Mouse (Mus musculus) hematopoietic stem cell, adult 5-6 weeks (primary cell): Measurements from ENCODE around the gene Myd88. TPM values are rescaled to one million over a fixed set of nuclear protein-coding genes. Genes with fewer than 3 reads are reported as not detected.
"Not testable (repeated sequence)": the region's sequence is repeated elsewhere in the genome, so short reads cannot be mapped to it uniquely, and the experiment has no call there.

ENCODE experiments used
- ATAC-seq, 2 experiments: fragments of 125-278 bp in 1 of 2; replicated peaks in 1 of 2; 2 replicates each; pipeline ENCODE4 v1.8.0; 2016 to 2017; ENCODE audit warnings: inconsistent platforms in 2 of 2, mild to moderate bottlenecking in 2 of 2, moderate number of reproducible peaks in 2 of 2, low read depth in 1 of 2, moderate TSS enrichment in 1 of 2; ENCODE audit not compliant: low FRiP score in 2 of 2, poor library complexity in 2 of 2, severe bottlenecking in 2 of 2, insufficient read depth in 1 of 2, low TSS enrichment in 1 of 2
- total RNA-seq: library from RNA; stranded (forward); fragments of 172-1452, 232-1000 nt; gene quantifications from 2 replicates; pipeline ENCODE4 v1.2.3, GENCODE M21; 2017

Gene Myd88
- total RNA-seq, result 26.9 and 29.1 TPM in 2 replicates

DNA sequence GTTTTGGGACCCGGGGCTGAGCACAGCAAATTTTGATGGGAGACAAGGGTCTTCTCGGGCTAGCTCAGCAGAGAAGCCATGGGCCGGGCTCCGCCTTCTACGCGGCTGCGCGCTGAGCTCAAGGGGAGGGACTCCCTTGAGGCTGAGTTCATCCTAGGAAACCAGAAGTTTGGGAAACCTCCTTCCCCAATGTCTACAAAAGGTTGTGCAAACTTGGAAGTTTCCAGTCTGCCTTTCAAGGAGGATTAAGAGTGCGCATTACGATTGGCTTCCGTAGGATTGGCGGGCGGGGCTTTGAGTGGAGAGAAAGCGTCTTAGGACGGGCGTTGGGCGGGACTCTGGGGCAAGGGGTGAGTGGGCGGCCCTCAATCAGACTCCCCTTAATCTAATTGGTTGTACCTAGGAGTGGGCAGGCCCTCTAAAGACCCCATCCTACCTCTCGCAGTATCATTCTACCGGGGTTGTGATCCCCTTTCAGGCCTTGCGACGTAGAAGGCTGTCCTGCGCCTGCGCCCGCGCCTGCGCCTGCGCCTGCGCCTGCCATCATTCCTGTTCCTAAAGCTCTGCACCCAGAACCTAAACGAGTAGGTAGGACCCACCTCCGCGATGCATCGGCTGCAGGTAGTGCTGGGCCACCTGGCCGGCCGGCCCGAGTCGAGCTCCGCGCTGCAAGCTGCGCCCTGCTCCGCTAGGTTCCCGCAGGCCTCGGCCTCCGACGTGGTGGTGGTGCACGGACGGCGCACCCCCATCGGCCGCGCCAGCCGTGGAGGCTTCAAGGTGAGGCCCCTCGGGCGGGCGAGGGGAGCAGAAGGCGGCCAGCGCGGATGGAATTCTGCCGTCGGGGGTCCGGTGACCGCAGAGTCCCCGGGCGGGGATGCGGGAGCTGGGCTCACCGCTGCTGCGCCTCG, at the start of gene Myd88:
Myd88 (minus strand) TSS at position 503 of the 908 bp plus-strand sequence.
- peak; percentile 95 for ATAC-seq

DNA sequence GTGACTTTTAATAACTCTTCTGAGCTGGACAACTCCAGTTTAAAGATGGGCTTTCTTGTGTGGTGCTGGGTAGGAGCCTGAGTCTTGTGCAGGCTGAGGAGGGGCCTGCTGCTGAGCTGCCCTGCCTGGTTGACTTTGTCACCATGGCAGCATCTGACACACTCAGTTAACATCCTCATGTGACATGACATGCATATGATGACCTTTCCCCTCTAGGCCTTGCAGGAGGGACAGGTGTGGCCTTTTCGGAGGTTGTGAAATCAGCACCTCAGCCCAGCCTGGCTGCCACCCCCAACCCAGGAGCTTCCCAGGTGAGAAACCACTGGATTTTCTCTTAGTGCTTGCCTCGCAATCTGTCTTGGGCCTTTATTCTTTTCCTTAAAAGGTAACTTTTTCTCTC, 49.0 kb upstream of the Myd88 start:
- ATAC-seq, result no peak

DNA sequence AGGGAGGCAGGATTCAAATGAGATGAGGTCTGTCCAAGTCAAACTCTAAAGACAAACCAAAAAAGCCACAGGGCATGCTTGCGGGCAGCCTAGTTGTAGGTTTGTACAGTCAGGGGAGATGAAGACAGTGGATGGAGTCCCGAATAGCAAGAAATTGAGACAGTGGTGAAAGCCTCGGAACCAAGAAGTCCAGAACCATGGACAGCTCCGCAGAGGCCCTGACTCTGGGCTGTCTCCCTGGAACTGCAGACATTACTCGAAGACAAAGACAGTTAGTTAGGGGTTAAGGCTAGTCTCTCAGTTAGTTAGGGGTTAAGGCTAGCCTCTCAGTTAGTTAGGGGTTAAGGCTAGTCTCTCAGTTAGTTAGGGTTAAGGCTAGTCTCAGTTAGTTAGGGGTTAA, 47.7 kb upstream of the Myd88 start:
- no peak for ATAC-seq

DNA sequence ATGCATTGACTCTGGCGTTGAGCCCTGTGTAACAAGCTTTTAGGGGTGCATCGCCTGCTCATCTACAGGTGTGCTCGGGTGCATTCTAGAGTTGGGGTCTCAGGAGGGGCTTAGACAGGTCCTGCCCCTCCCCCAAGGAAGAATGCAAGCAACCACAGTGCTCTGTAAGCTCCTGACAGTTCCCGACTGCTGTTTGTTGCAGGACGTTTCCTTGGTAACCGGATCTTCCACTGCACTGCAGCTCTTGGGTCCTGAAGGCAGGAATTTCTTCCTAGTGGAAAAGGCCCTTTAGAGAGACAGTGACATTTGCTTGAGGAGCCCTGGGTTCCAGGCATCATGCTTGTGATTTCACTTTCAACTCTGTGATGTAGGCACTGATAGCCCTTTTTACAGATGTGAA, 41.4 kb upstream of the Myd88 start:
- ATAC-seq, result no peak

DNA sequence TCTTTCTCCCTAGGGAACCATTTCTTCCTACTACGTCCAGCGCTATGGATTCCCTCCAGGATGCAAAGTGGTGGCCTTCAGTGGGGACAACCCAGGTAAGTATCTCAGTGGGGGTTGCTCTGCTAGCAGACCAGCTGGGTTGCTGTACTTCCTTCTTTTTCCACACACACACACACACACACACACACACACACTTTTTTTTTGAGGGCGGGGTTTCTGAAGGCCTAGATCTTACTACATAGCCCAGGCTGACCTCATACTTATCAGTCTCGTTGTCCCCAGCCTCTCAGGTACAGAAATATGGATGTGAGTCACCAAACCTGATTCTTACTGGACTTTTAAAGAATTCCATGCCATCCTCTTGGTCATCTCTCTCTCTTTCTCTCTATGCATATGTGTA, 37.0 kb upstream of the Myd88 start:
- ATAC-seq, result no peak; a peak in 1 of 4 replicates

DNA sequence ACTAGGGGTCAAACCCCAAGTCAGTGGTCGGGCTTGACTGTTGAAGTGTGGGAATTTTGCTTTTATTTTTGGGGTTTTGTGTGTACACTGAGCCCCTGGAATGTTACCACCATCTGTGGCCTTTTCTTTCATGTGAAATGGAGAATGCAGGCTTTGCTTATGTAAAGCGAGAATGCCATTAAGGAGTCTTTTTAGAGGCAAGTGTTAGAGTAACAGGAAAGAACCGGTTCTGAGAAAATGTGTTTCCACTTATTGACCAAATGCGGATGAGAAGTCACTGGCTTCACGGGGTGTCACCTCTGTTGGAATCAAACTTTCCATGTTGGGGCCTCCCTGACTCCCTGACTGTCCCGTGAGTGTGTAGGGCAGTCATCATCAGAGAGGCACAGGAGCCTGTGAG, 34.3 kb upstream of the Myd88 start:
- ATAC-seq, result no peak

DNA sequence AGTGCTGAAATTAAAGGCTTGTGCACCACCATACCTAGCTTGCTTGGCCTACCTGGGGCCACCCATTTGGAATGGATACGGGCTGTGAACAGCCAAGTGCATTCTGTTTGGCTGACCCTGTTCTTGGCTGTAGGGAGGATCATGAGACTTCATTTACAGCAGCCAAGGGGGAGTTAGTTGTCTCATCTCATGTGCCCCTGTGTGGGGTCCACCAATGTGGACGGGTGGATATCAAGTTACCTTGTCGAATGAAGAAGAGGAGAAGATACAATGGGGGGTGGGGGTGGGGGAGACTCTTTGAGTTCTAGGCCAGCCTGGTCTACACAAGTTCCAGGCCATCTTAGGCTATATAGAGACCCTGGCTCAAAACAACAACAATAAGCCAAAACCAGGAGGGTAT, 33.8 kb upstream of the Myd88 start:
- ATAC-seq, result no peak

DNA sequence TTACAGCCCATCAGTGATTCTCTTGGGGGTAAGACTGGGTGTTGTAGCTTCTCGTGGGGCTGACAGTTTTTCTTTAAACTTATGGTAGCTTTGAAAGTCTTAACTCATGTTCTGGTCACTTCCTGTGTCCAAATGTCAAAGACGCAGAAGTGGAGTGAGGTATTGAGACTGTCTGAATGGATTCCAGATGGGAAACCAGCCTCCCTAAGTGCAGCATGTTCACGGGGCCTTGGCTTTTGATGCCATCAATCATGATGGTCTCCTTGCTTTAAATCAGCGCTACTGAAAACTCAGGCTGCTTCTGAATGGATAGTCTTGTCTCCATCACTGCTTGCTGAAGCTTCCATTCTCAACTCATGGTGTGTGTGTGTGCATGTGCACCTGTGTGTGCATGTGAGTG, 30.0 kb upstream of the Myd88 start:
- ATAC-seq, result no peak

DNA sequence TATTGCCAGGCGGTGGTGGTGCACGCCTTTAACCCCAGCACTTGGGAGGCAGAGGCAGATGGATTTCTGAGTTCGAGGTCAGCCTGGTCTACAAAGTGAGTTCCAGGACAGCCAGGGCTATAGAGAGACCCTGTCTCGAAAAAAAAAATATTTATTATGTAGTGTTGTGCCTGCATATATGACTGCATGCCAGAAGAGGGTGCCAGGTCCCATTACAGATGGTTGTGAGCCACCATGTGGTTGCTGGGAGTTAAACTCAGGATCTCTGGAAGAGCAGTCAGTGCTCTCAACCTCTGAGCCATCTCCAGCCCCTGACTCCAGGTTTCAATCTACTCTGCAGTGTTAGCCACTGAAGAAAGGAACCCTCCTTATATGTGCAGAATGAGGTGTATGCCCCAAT, 29.6 kb upstream of the Myd88 start:
- not testable (repeated sequence) for ATAC-seq

DNA sequence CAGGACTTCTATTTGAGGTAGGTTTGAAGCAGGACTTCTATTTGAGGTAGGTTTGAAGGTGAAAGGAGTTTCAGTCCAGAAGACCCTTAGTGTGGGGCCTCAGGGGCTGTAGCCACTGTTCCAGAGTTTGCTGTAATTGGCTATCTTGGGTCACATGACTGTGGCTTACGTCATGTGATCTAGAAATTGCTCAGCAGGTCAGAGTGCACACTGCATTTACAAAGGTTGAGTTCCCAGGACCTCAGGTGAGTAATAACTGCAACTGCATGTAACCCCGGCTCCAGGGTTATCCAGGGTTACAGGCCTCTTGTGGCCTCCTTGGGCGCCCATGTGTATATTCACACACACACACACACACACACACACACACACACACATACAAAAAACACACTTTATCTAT, 27.2 kb upstream of the Myd88 start:
- no peak for ATAC-seq

DNA sequence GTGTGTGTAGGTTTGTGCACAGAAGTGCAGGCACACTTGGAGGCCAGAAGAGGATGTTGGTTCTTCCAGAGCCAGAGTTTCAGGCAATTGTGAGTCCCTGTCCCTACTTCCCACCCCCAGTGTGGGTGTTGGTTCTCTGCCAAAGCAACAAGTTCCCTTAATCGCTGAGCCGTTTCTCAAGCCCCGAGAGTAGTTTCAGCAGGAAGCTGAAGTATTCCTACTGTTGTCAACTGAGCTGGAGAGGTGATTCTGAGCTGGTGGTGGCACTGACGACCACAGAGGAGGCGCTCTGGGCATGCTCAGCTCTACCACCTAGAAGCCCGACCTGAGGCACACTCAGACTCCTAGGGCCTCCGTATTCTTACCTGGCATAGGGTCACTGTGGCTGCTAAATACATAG, 24.1 kb upstream of the Myd88 start, which contains the start of gene Slc22a14:
Slc22a14 (minus strand) TSS at position 270 of the 400 bp plus-strand sequence.
- ATAC-seq, result peak; percentile 39 to 57; a peak in 2 of 4 replicates

DNA sequence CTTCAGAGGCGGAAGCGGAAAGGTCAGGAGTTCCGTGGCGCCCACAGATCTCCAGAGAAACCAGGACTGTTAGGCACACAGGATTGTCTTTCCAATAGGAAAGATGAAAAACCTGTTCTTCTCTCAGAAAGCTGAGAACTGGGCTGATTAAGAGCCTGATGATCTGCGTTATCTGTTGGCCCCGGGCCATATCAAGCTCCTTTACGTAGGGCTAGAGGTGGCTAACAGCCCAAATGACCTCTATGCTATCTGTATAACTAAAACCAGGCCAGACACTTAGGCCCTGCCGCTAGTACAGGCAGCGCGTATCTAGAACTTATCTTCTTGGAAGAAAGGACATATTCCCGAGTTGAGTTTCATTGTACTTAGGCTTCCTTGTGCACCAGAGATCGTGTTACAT, 22.0 kb upstream of the Myd88 start:
- no peak for ATAC-seq

DNA sequence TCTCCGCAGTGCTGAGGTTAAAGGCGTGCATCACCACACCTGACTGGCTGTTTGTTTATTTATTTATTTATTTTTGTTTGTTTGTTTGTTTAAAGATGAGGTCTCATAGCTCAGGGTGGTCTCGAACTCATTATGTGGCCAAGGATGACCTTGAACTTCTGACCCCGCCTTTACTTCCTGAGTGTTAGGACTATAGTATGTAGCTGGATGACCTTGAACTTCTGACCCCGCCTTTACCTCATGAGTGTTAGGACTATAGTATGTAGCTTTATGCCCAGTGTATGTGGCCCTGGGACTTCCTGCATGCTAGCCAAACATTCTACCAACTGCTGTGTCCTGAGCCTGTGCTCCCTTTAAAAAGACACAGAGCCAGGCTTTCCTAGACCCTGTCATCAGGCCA, 20.2 kb upstream of the Myd88 start:
- ATAC-seq, result no peak

DNA sequence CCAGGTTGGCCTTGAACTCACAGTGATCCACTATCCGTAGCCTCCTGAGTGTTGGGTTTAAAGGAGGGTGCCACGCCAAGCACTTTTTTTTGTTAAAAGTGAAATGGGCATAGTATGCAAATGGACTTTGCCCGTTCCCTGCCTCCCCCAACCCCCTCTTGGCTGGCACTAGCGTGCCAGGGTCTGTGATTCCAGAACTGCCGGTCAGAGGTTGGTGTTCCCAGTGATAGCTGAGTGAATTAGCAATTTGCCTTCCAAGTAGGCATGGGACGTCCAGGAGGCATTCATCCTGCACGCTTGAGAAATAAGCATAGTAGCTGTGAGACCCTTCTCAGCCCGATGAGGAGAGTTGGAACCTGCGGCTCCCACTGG, 16.8 kb upstream of the Myd88 start:
- ATAC-seq, result no peak

DNA sequence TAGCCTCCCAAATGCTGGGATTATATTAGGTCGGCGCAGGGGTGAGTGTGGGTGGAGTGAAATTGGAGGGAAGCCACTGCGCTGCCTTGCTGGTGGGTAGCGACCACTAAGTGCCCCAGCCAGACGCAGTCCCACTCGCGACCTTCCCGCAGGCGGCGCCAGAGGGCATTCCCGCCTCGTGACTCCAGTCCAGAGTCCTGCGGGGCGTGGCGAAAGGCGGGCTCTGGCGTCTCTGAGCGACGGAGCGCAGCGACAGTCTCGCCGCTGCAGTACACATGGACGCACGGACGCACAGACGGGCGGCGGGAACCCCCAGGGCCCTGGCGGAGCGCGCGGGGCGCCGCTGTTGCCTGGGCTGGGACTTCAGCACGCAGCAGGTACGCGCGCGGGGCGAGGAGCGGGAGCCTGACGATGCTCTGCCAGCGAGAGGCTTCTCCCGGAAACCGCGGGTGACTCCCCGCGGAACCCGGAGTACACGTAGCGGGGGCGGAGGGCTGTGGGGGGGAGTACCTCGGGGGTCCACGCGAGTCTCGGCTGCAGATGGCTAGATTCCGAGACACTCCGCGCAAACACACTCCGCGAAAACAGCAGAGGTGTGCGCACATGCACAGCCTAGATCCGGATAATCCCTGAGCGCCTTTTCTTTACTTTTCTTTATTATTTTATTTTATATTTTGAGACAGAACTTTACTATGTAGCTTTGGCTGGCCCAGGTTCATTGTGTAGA, 16.3 kb upstream of the Myd88 start, which contains the start of gene Xylb:
Xylb (plus strand) TSS at position 51 of the 727 bp plus-strand sequence.
- peak; percentile 91 to 96 for ATAC-seq

DNA sequence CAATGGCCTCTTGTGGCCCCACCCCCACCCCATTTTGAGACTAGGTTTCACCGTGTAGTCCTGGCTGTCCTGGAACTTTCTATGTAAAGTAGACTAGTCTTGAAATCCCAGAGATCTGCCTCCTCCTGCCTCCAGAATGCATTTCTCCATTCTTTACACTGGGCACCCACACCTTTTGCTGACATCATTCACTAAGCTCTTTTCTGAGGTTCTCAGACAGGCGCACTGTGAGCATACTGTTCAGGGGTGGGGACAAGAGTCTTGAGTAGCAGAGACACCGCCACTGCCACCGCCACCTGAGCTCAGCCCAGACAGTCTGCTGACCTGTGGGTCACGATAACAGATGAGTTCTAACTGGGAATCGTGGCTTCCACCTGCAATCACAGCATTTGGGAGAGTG, 14.7 kb upstream of the Myd88 start:
- no peak for ATAC-seq

DNA sequence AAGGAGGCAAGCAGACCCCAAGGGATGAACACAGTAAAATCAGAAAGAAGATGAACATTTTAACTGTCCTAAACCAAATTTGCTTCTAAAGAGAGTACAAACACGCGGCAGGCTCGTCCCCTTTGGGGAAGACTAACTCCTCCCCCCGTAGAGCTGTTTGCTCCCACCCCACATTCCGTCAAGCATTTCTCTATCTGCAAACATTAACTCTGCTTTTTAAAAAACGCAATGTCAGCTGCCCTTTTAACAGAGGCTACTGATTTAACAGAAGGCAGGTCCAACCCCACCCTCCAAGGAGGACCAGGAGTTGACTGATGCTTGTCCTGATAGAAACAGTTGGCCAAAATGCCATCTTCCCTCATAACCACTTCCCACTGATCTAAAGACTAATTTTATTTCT, 12.7 kb upstream of the Myd88 start:
- no peak for ATAC-seq

DNA sequence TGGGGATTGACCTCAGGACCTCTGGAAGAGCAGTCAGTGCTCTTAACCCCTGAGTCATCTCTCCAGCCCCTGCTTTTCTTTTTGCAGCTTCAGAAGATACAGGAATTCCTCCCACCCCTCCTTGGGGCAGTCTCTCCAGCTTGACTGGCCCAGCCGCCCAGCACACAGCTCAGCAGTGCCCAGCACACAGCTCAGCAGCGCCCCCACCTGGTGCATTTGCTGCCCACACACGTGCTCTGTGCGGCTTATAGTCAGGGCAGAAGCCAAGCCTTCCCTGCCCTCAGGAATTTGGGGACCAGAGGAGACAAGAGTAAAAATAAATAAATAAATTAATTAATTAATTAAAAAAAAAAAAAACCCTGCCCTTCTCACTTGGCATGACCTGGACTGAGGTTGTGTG, 10.8 kb upstream of the Myd88 start:
- peak; percentile 75 to 86; a peak in 3 of 4 replicates for ATAC-seq
